Mouse (Mus musculus) liver, embryonic 14.5 days (tissue): ENCODE results near the gene Dnm2.

ENCODE experiments used
- CTCF ChIP-seq: IDR thresholded peaks from 2 replicates; pipeline ENCODE4 v1.5.1; 2016; ENCODE audit warnings: antibody characterized with exemption, low read depth, control low read depth
- EP300 ChIP-seq: IDR thresholded peaks from 2 replicates; pipeline ENCODE4 v1.6.1; 2016; ENCODE audit warnings: antibody characterized with exemption, low read depth

DNA sequence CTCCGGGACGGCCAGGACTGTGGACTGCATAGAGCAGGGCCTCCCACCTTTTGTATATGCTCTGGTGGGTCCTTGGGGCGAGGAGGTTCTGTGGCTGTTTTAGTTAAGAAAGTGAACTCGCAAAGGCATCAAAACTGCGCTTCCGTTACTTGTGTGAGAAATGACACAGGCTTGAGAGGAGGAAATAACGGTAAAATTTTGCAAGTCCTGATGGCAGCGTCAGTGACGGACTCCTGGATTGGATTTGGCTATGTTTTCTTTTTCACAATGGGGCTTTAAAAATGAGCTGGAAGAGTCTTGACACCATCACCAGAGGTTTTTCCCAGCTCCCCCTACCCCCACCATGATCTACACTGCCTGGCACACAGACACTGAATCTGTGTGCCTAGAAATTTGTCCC is 23.7 kb upstream of the Dnm2 start:
- TF ChIP-seq EP300 (no peak), CTCF (no peak)
